Mouse (Mus musculus): ENCODE results near the gene Xpc. TPM values are rescaled to one million over a fixed set of nuclear protein-coding genes. Genes with fewer than 3 reads are reported as not detected.

Gene Xpc
- polyA plus RNA-seq, 1 experiment from 2014 or later, result 30.3 TPM

- H3K9ac ChIP-seq (replicated peaks; ENCODE audit: low read length), result no peak overlapping the region
- H3K4me2 ChIP-seq (replicated peaks; ENCODE audit: low read depth, low read length), result no peak overlapping the region
- whole genome bisulfite sequencing, result 91% methylated on average over 3 of the region's 3 CpGs
- no peaks in the 10 kb centered on the region; the same call in 1 of the 2 replicates for H3K9me3 ChIP-seq (ENCODE audit: low read length)
- no peaks in the 10 kb centered on the region for H3K4me1 ChIP-seq (ENCODE audit: insufficient read depth, low read length)
- H3K4me3 ChIP-seq (ENCODE audit: low read length), result no peak overlapping the region
- H3K36me3 ChIP-seq (ENCODE audit: insufficient read depth, low read length), result peaks cover 51% of the 10 kb centered on the region
- H3K27me3 ChIP-seq (ENCODE audit: insufficient read depth, low read length), result no peaks in the 10 kb centered on the region
- H3K27ac ChIP-seq (ENCODE audit: low read length), result no peak overlapping the region
- no peak for ATAC-seq (ENCODE audit: low FRiP score, low TSS enrichment)
These were observed 7.6 kb downstream of the Xpc start for GRCm38 (mm10) chr6:91508041-91508440.

- Histone ChIP-seq H3K4me2 (replicated peaks; ENCODE audit: low read depth, low read length) (no peak overlapping the region), H3K27me3 (ENCODE audit: insufficient read depth, low read length) (no peaks in the 10 kb centered on the region), H3K4me3 (ENCODE audit: low read length) (no peak overlapping the region), H3K27ac (ENCODE audit: low read length) (no peak overlapping the region), H3K36me3 (ENCODE audit: insufficient read depth, low read length) (peaks cover 68% of the 10 kb centered on the region), H3K9ac (replicated peaks; ENCODE audit: low read length) (no peak overlapping the region), H3K9me3 (ENCODE audit: low read length) (no peaks in the 10 kb centered on the region; the same call in 1 of the 2 replicates), H3K4me1 (ENCODE audit: insufficient read depth, low read length) (no peaks in the 10 kb centered on the region)
- ATAC-seq (ENCODE audit: low FRiP score, low TSS enrichment), result no peak
- 91% methylated on average over 5 of the region's 5 CpGs for WGBS
These were observed 9.7 kb downstream of the Xpc start for GRCm38 (mm10) chr6:91506036-91506435.

GRCm38 (mm10) chr6:91503302-91503701 is 12.4 kb downstream of the Xpc start:
- H3K27ac ChIP-seq (ENCODE audit: low read length), result no peak overlapping the region
- no peaks in the 10 kb centered on the region; the same call in 1 of the 2 replicates for H3K9me3 ChIP-seq (ENCODE audit: low read length)
- no peak overlapping the region for H3K9ac ChIP-seq (replicated peaks; ENCODE audit: low read length)
- no peak overlapping the region for H3K4me3 ChIP-seq (ENCODE audit: low read length)
- no peaks in the 10 kb centered on the region for H3K27me3 ChIP-seq (ENCODE audit: insufficient read depth, low read length)
- H3K4me1 ChIP-seq (ENCODE audit: insufficient read depth, low read length), result no peaks in the 10 kb centered on the region
- peaks cover 93% of the 10 kb centered on the region for H3K36me3 ChIP-seq (ENCODE audit: insufficient read depth, low read length)
- 80% methylated on average over 1 of the region's 1 CpGs for WGBS
- H3K4me2 ChIP-seq (replicated peaks; ENCODE audit: low read depth, low read length), result no peak overlapping the region
- ATAC-seq (ENCODE audit: low FRiP score, low TSS enrichment), result no peak

GRCm38 (mm10) chr6:91494526-91494925 is 21.2 kb downstream of the Xpc start:
- no peak for ATAC-seq (ENCODE audit: low FRiP score, low TSS enrichment)
- 89% methylated on average over 8 of the region's 8 CpGs for WGBS
- H3K36me3 ChIP-seq (ENCODE audit: insufficient read depth, low read length), result peaks cover 70% of the 10 kb centered on the region

GRCm38 (mm10) chr6:91493053-91493452 is 22.6 kb downstream of the Xpc start:
- Histone ChIP-seq H3K9ac (replicated peaks; ENCODE audit: low read length) (no peak overlapping the region), H3K4me2 (replicated peaks; ENCODE audit: low read depth, low read length) (no peak overlapping the region), H3K9me3 (ENCODE audit: low read length) (no peaks in the 10 kb centered on the region), H3K4me3 (ENCODE audit: low read length) (no peak overlapping the region), H3K27ac (ENCODE audit: low read length) (no peak overlapping the region), H3K27me3 (ENCODE audit: insufficient read depth, low read length) (no peaks in the 10 kb centered on the region), H3K36me3 (ENCODE audit: insufficient read depth, low read length) (peaks cover 61% of the 10 kb centered on the region), H3K4me1 (ENCODE audit: insufficient read depth, low read length) (no peaks in the 10 kb centered on the region)
- ATAC-seq (ENCODE audit: low FRiP score, low TSS enrichment), result no peak
- WGBS, result 90% methylated on average over 10 of the region's 10 CpGs

More at GRCm38 (mm10) chr6:91494526-91494925, 21.2 kb downstream of the Xpc start:
- no peak overlapping the region for H3K27ac ChIP-seq (ENCODE audit: low read length)
- no peaks in the 10 kb centered on the region for H3K9me3 ChIP-seq (ENCODE audit: low read length)
- no peaks in the 10 kb centered on the region for H3K27me3 ChIP-seq (ENCODE audit: insufficient read depth, low read length)
- H3K9ac ChIP-seq (replicated peaks; ENCODE audit: low read length), result no peak overlapping the region
- H3K4me2 ChIP-seq (replicated peaks; ENCODE audit: low read depth, low read length), result no peak overlapping the region
- H3K4me3 ChIP-seq (ENCODE audit: low read length), result no peak overlapping the region
- H3K4me1 ChIP-seq (ENCODE audit: insufficient read depth, low read length), result no peaks in the 10 kb centered on the region

GRCm38 (mm10) chr6:91491004-91491403 is 24.7 kb downstream of the Xpc start:
- Histone ChIP-seq H3K9ac (replicated peaks; ENCODE audit: low read length) (no peak overlapping the region), H3K4me3 (ENCODE audit: low read length) (no peak overlapping the region), H3K27me3 (ENCODE audit: insufficient read depth, low read length) (no peaks in the 10 kb centered on the region), H3K4me1 (ENCODE audit: insufficient read depth, low read length) (no peaks in the 10 kb centered on the region), H3K36me3 (ENCODE audit: insufficient read depth, low read length) (peaks cover 62% of the 10 kb centered on the region), H3K27ac (ENCODE audit: low read length) (no peak overlapping the region), H3K4me2 (replicated peaks; ENCODE audit: low read depth, low read length) (no peak overlapping the region), H3K9me3 (ENCODE audit: low read length) (no peaks in the 10 kb centered on the region)
- ATAC-seq (ENCODE audit: low FRiP score, low TSS enrichment), result no peak
- 62% methylated on average over 6 of the region's 6 CpGs for WGBS

GRCm38 (mm10) chr6:91489872-91490271 is 25.8 kb downstream of the Xpc start:
- Histone ChIP-seq H3K27me3 (ENCODE audit: insufficient read depth, low read length) (no peaks in the 10 kb centered on the region), H3K9me3 (ENCODE audit: low read length) (no peaks in the 10 kb centered on the region), H3K9ac (replicated peaks; ENCODE audit: low read length) (no peak overlapping the region), H3K27ac (ENCODE audit: low read length) (no peak overlapping the region), H3K36me3 (ENCODE audit: insufficient read depth, low read length) (peaks cover 67% of the 10 kb centered on the region), H3K4me3 (ENCODE audit: low read length) (no peak overlapping the region), H3K4me1 (ENCODE audit: insufficient read depth, low read length) (no peaks in the 10 kb centered on the region), H3K4me2 (replicated peaks; ENCODE audit: low read depth, low read length) (no peak overlapping the region)
- no peak for ATAC-seq (ENCODE audit: low FRiP score, low TSS enrichment)
- 92% methylated on average over 10 of the region's 10 CpGs for WGBS

- Histone ChIP-seq H3K9me3 (ENCODE audit: low read length) (no peaks in the 10 kb centered on the region), H3K4me3 (ENCODE audit: low read length) (no peak overlapping the region), H3K27ac (ENCODE audit: low read length) (no peak overlapping the region), H3K36me3 (ENCODE audit: insufficient read depth, low read length) (peaks cover 70% of the 10 kb centered on the region), H3K9ac (replicated peaks; ENCODE audit: low read length) (no peak overlapping the region), H3K4me1 (ENCODE audit: insufficient read depth, low read length) (no peaks in the 10 kb centered on the region), H3K4me2 (replicated peaks; ENCODE audit: low read depth, low read length) (no peak overlapping the region), H3K27me3 (ENCODE audit: insufficient read depth, low read length) (no peaks in the 10 kb centered on the region)
- WGBS, result 76% methylated on average over 9 of the region's 9 CpGs
- ATAC-seq (ENCODE audit: low FRiP score, low TSS enrichment), result no peak
These were observed 27.0 kb downstream of the Xpc start for GRCm38 (mm10) chr6:91488496-91489212.

GRCm38 (mm10) chr6:91486736-91487453 is 28.8 kb downstream of the Xpc start:
- Histone ChIP-seq H3K4me2 (replicated peaks; ENCODE audit: low read depth, low read length) (no peak overlapping the region), H3K4me1 (ENCODE audit: insufficient read depth, low read length) (no peaks in the 10 kb centered on the region), H3K4me3 (ENCODE audit: low read length) (no peak overlapping the region), H3K27ac (ENCODE audit: low read length) (no peak overlapping the region), H3K36me3 (ENCODE audit: insufficient read depth, low read length) (peaks cover 73% of the 10 kb centered on the region), H3K9me3 (ENCODE audit: low read length) (no peaks in the 10 kb centered on the region), H3K27me3 (ENCODE audit: insufficient read depth, low read length) (no peaks in the 10 kb centered on the region), H3K9ac (replicated peaks; ENCODE audit: low read length) (no peak overlapping the region)
- no peak for ATAC-seq (ENCODE audit: low FRiP score, low TSS enrichment)
- WGBS, result 89% methylated on average over 15 of the region's 15 CpGs

GRCm38 (mm10) chr6:91483371-91483770 is 32.3 kb downstream of the Xpc start:
- WGBS, result 88% methylated on average over 2 of the region's 2 CpGs
- Histone ChIP-seq H3K36me3 (ENCODE audit: insufficient read depth, low read length) (peaks cover 86% of the 10 kb centered on the region), H3K4me2 (replicated peaks; ENCODE audit: low read depth, low read length) (no peak overlapping the region), H3K4me1 (ENCODE audit: insufficient read depth, low read length) (no peaks in the 10 kb centered on the region), H3K27me3 (ENCODE audit: insufficient read depth, low read length) (no peaks in the 10 kb centered on the region), H3K27ac (ENCODE audit: low read length) (no peak overlapping the region), H3K9me3 (ENCODE audit: low read length) (no peaks in the 10 kb centered on the region), H3K9ac (replicated peaks; ENCODE audit: low read length) (no peak overlapping the region), H3K4me3 (ENCODE audit: low read length) (no peak overlapping the region)
- no peak for ATAC-seq (ENCODE audit: low FRiP score, low TSS enrichment)
